Mouse (Mus musculus) hindbrain, postnatal 0 days (tissue): ENCODE measurements at regions not wholly inside any gene's neighbourhood (a gene's known extent, or its start where the extent isn't known, plus 50 kb on each side); places are given as distances from the start of the nearest gene placed in this dataset.
"Not testable (repeated sequence)": the region's sequence is repeated elsewhere in the genome, so short reads cannot be mapped to it uniquely, and the experiment has no call there.

Experiments used
- ATAC-seq: fragments of 200-750 bp; cut with Nextera tagmentation; 2 replicates; pipeline ENCODE4 v1.8.0; 2017; ENCODE audit warnings: mild to moderate bottlenecking, moderate TSS enrichment, moderate library complexity
- DNase-seq: peaks from one replicate; pipeline ENCODE4 v3.0.0-alpha.2; 2015; ENCODE audit warnings: low spot score
- H3K27ac ChIP-seq: fragments of 300-500 bp; sonication (generic); 2 replicates; pipeline ENCODE4 v1.5.1; 2014; ENCODE audit warnings: mild to moderate bottlenecking
- H3K27me3 ChIP-seq: fragments of 300-500 bp; sonication (generic); 2 replicates; pipeline ENCODE4 v1.6.1; 2014; ENCODE audit warnings: low read length, mixed read lengths; ENCODE audit not compliant: insufficient read depth
- H3K36me3 ChIP-seq: fragments of 300-500 bp; sonication (generic); 2 replicates; pipeline ENCODE4 v1.6.1; 2014; ENCODE audit warnings: low read length, mixed read lengths; ENCODE audit not compliant: insufficient read depth
- H3K4me1 ChIP-seq: fragments of 300-500 bp; sonication (generic); 2 replicates; pipeline ENCODE4 v1.6.1; 2014; ENCODE audit warnings: antibody characterized with exemption, low read length, mixed read lengths; ENCODE audit not compliant: insufficient read depth
- H3K4me2 ChIP-seq: fragments of 300-500 bp; sonication (generic); 2 replicates; pipeline ENCODE4 v1.6.1; 2014; ENCODE audit warnings: low read depth, mild to moderate bottlenecking, low read length, moderate library complexity, mixed read lengths
- H3K4me3 ChIP-seq: fragments of 300-500 bp; sonication (generic); 2 replicates; pipeline ENCODE4 v1.5.1; 2014; ENCODE audit warnings: low read length
- H3K9ac ChIP-seq: fragments of 300-500 bp; sonication (generic); replicated peaks from 2 replicates; pipeline ENCODE4 v1.6.1; 2014; ENCODE audit warnings: mild to moderate bottlenecking, low read length, moderate library complexity, mixed read lengths
- H3K9me3 ChIP-seq: fragments of 300-500 bp; sonication (generic); 2 replicates; pipeline ENCODE4 v1.6.1; 2016; ENCODE audit warnings: low read length, mixed read lengths
- CTCF ChIP-seq: IDR thresholded peaks from 2 replicates; pipeline ENCODE4 v1.5.1; 2016; ENCODE audit warnings: antibody characterized with exemption, control low read depth, low read depth
- WGBS: fragments of 180-500 bp; shearing (Covaris S2); extraction: QIAGEN DNeasy Blood & Tissue Kit; methylation state at CpG from one replicate; pipeline ENCODE4 v1.1.7; 2014; 5-methylcytosine and 5-hydroxymethylcytosine counted together

GRCm38 (mm10) chr1:59415733-59416312 is 66.4 kb upstream of the Fzd7 start:
- no peak overlapping the region for H3K4me3 ChIP-seq
- H3K9me3 ChIP-seq, result no peaks in the 10 kb centered on the region
- ATAC-seq (peak; percentile 69), DNase-seq (peak; percentile 82)
- H3K4me2 ChIP-seq, result no peak overlapping the region
- H3K27me3 ChIP-seq, result no peaks in the 10 kb centered on the region
- peak overlapping the region; percentile 51; the same call in 1 of the 2 replicates for H3K27ac ChIP-seq
- no peak overlapping the region for H3K9ac ChIP-seq
- TF ChIP-seq CTCF, result no peak
- H3K4me1 ChIP-seq, result peaks cover 13% of the 10 kb centered on the region
- no peaks in the 10 kb centered on the region for H3K36me3 ChIP-seq
- WGBS, result 30% methylated on average over 11 of the region's 11 CpGs

- Histone ChIP-seq H3K9me3 (no peaks in the 10 kb centered on the region), H3K27me3 (no peaks in the 10 kb centered on the region), H3K9ac (no peak overlapping the region), H3K36me3 (no peaks in the 10 kb centered on the region), H3K4me3 (no peak overlapping the region), H3K27ac (no peak overlapping the region), H3K4me1 (peaks cover 13% of the 10 kb centered on the region), H3K4me2 (no peak overlapping the region)
- no peak for DNase-seq
- ATAC-seq, result no peak
- 53% methylated on average over 1 of the region's 1 CpGs for WGBS
- TF ChIP-seq CTCF, result no peak
Observed at GRCm38 (mm10) chr1:59417317-59417716, 64.9 kb upstream of the Fzd7 start.

- no peaks in the 10 kb centered on the region for H3K36me3 ChIP-seq
- no peak for ATAC-seq
- no peak overlapping the region for H3K4me3 ChIP-seq
- 53% methylated on average over 3 of the region's 3 CpGs for WGBS
- no peak overlapping the region for H3K9ac ChIP-seq
- H3K27me3 ChIP-seq, result no peaks in the 10 kb centered on the region
- no peak overlapping the region for H3K4me2 ChIP-seq
- no peak for DNase-seq
- no peaks in the 10 kb centered on the region for H3K9me3 ChIP-seq
- TF ChIP-seq CTCF, result no peak
- no peak overlapping the region for H3K27ac ChIP-seq
- peaks cover 17% of the 10 kb centered on the region for H3K4me1 ChIP-seq
Observed at GRCm38 (mm10) chr1:59417962-59418361, 64.3 kb upstream of the Fzd7 start.

GRCm38 (mm10) chr1:59418748-59419147 is 63.5 kb upstream of the Fzd7 start:
- H3K4me2 ChIP-seq, result no peak overlapping the region
- peaks cover 18% of the 10 kb centered on the region for H3K4me1 ChIP-seq
- no peak overlapping the region for H3K9ac ChIP-seq
- no peak overlapping the region for H3K4me3 ChIP-seq
- H3K9me3 ChIP-seq, result no peaks in the 10 kb centered on the region
- H3K27me3 ChIP-seq, result no peaks in the 10 kb centered on the region
- 92% methylated on average over 9 of the region's 9 CpGs for WGBS
- no peak for DNase-seq
- ATAC-seq, result no peak
- H3K36me3 ChIP-seq, result no peaks in the 10 kb centered on the region
- H3K27ac ChIP-seq, result no peak overlapping the region
- TF ChIP-seq CTCF, result no peak

GRCm38 (mm10) chr1:59422981-59423941 is 59.0 kb upstream of the Fzd7 start:
- Histone ChIP-seq H3K9me3 (no peaks in the 10 kb centered on the region), H3K4me2 (no peak overlapping the region), H3K27me3 (no peaks in the 10 kb centered on the region), H3K36me3 (no peaks in the 10 kb centered on the region), H3K4me3 (no peak overlapping the region), H3K9ac (no peak overlapping the region), H3K4me1 (0 out of 2 replicates have a peak, but pooled peaks cover 5% of the 10 kb centered on the region), H3K27ac (no peak overlapping the region)
- no peak for DNase-seq
- TF ChIP-seq CTCF, result no peak
- WGBS, result 17% methylated on average over 19 of the region's 19 CpGs
- ATAC-seq, result peak; percentile 68

GRCm38 (mm10) chr1:59425771-59426170 is 56.5 kb upstream of the Fzd7 start:
- not testable (repeated sequence) for H3K4me1 ChIP-seq, DNase-seq, H3K4me2 ChIP-seq, ATAC-seq, H3K27ac ChIP-seq, H3K9me3 ChIP-seq, H3K27me3 ChIP-seq, H3K9ac ChIP-seq, H3K4me3 ChIP-seq, H3K36me3 ChIP-seq
- WGBS, result 93% methylated on average over 1 of the region's 1 CpGs
